Mouse (Mus musculus): ENCODE data around the gene Bst2.

GRCm38 (mm10) chr8:71497881-71498501 is 39.3 kb downstream of the Bst2 start:
- TF ChIP-seq CTCF (IDR thresholded peaks at IDR 0.05; ENCODE audit: borderline replicate concordance, extremely low read depth, insufficient read depth, insufficient read length): no peak
- TF ChIP-seq POLR2A (IDR thresholded peaks at IDR 0.05; ENCODE audit: borderline replicate concordance, extremely low read depth, insufficient read depth, insufficient read length, poor library complexity, severe bottlenecking): no peak

All from brain, embryonic 14.5 days (tissue).